Mouse (Mus musculus) lung, postnatal 10 days (tissue): ENCODE data around the gene 1700020L24Rik.
A peak's percentile ranks its signal among the peaks of the same experiment; 100 is the strongest.

Experiments used
- DNase-seq: peaks from one replicate; pipeline ENCODE4 v3.0.0; 2021

1700020L24Rik gene

GRCm38 (mm10) chr11:83441235-83441634 lies 3.8 kb downstream of the 1700020L24Rik start:
- DNase-seq: no peak

GRCm38 (mm10) chr11:83442596-83443267 lies 5.3 kb downstream of the 1700020L24Rik start:
- peak; percentile 86 for DNase-seq

- DNase-seq: peak; percentile 31
These were observed 6.3 kb downstream of the 1700020L24Rik start for GRCm38 (mm10) chr11:83443824-83444223.

- DNase-seq: no peak
These were observed 7.5 kb downstream of the 1700020L24Rik start for GRCm38 (mm10) chr11:83445001-83445400.

GRCm38 (mm10) chr11:83447612-83448011 lies 10.1 kb downstream of the 1700020L24Rik start:
- DNase-seq: no peak

- DNase-seq: peak; percentile 52
These were observed 10.8 kb downstream of the 1700020L24Rik start for GRCm38 (mm10) chr11:83448021-83448926.

- DNase-seq: peak; percentile 80
These were observed 11.4 kb downstream of the 1700020L24Rik start for GRCm38 (mm10) chr11:83448927-83449236.

- DNase-seq: peak; percentile 67
These were observed 11.8 kb downstream of the 1700020L24Rik start for GRCm38 (mm10) chr11:83449298-83449697.

GRCm38 (mm10) chr11:83450550-83450949 lies 13.1 kb downstream of the 1700020L24Rik start:
- DNase-seq: no peak

GRCm38 (mm10) chr11:83451281-83451680 lies 13.8 kb downstream of the 1700020L24Rik start:
- no peak for DNase-seq

GRCm38 (mm10) chr11:83454548-83454947 lies 17.1 kb downstream of the 1700020L24Rik start:
- peak; percentile 73 for DNase-seq

- DNase-seq: no peak
These were observed 18.1 kb downstream of the 1700020L24Rik start for GRCm38 (mm10) chr11:83455608-83456007.

- no peak for DNase-seq
These were observed 19.8 kb downstream of the 1700020L24Rik start for GRCm38 (mm10) chr11:83457257-83457656.

- no peak for DNase-seq
These were observed 20.6 kb downstream of the 1700020L24Rik start for GRCm38 (mm10) chr11:83457912-83458601.

GRCm38 (mm10) chr11:83461462-83462027 lies 24.1 kb downstream of the 1700020L24Rik start:
- no peak for DNase-seq

- DNase-seq: peak; percentile 81
These were observed 25.3 kb downstream of the 1700020L24Rik start, which contains the start of gene Mmp28 for GRCm38 (mm10) chr11:83462711-83463244. TSS of gene Mmp28 (minus strand) at chr11:83463071.

GRCm38 (mm10) chr11:83465976-83466375 lies 28.5 kb downstream of the 1700020L24Rik start:
- DNase-seq: peak; percentile 79

- DNase-seq: peak; percentile 86
These were observed 29.7 kb downstream of the 1700020L24Rik start for GRCm38 (mm10) chr11:83467120-83467652.

GRCm38 (mm10) chr11:83468765-83469164 lies 31.3 kb downstream of the 1700020L24Rik start:
- DNase-seq: no peak

- no peak for DNase-seq
These were observed 34.3 kb downstream of the 1700020L24Rik start for GRCm38 (mm10) chr11:83471766-83472165.

GRCm38 (mm10) chr11:83472324-83473234 lies 35.1 kb downstream of the 1700020L24Rik start, which contains the start of gene Taf15:
TSS of gene Taf15 (plus strand) at chr11:83473086.
- DNase-seq: peak; percentile 99
